Mouse (Mus musculus) G1E (cell line): ENCODE results near the gene Usp6nl. TPM values are rescaled to one million over a fixed set of nuclear protein-coding genes. Genes with fewer than 3 reads are reported as not detected.
A peak's percentile ranks its signal among the peaks of the same experiment; 100 is the strongest.

ENCODE experiments used
- ATAC-seq: 2 replicates; pipeline ENCODE4 v1.8.0; 2016; ENCODE audit warnings: mild to moderate bottlenecking; ENCODE audit not compliant: insufficient number of reproducible peaks, poor library complexity, low FRiP score, severe bottlenecking; ENCODE audit errors: extremely low read depth
- DNase-seq: peaks from one replicate; pipeline ENCODE4 v3.0.0; 2012; ENCODE audit warnings: low spot score
- H3K27me3 ChIP-seq: 2 replicates; pipeline ENCODE4 v1.6.1; 2012; ENCODE audit warnings: mild to moderate bottlenecking, low read length, inconsistent platforms; ENCODE audit not compliant: insufficient read depth
- H3K36me3 ChIP-seq: replicated peaks from 2 replicates; pipeline ENCODE3; 2012; ENCODE audit warnings: mild to moderate bottlenecking, inconsistent platforms
- H3K4me1 ChIP-seq: 2 replicates; pipeline ENCODE4 v1.6.1; 2012; ENCODE audit warnings: low read depth, low read length, inconsistent platforms, mixed read lengths; ENCODE audit not compliant: insufficient read depth
- H3K4me3 ChIP-seq: 2 replicates; pipeline ENCODE4 v1.5.1; 2012; ENCODE audit warnings: low read depth, mild to moderate bottlenecking, inconsistent platforms, low read length, moderate library complexity, mixed read lengths
- H3K9me3 ChIP-seq: replicated peaks from 2 replicates; pipeline ENCODE4 v1.6.1; 2012; ENCODE audit warnings: inconsistent platforms
- CTCF ChIP-seq: IDR thresholded peaks from 2 replicates; pipeline ENCODE4 v1.5.1; 2012; ENCODE audit warnings: low read depth, low read length, inconsistent platforms, mixed read lengths
- GATA1 ChIP-seq: IDR thresholded peaks from 2 replicates; pipeline ENCODE4 v1.6.1; 2012; ENCODE audit warnings: borderline replicate concordance, low read length, inconsistent platforms, mixed read lengths
- GATA2 ChIP-seq: IDR thresholded peaks from 2 replicates; pipeline ENCODE4 v1.6.1; 2012; ENCODE audit warnings: low read depth, low read length, inconsistent platforms, borderline replicate concordance
- POLR2AphosphoS5 ChIP-seq: IDR thresholded peaks from 2 replicates; pipeline ENCODE4 v1.6.1; 2012; ENCODE audit warnings: low read depth, low read length, inconsistent platforms; ENCODE audit not compliant: insufficient replicate concordance
- TAL1 ChIP-seq: conservative IDR thresholded peaks from 2 replicates; pipeline ENCODE4 v1.6.1; 2012; ENCODE audit warnings: low read depth, low read length, inconsistent platforms, mixed read lengths
- polyA plus RNA-seq: library from polyadenylated mRNA; stranded (reverse); fragments of >175 nt; gene quantifications from 2 replicates; pipeline ENCODE4 v1.2.3, GENCODE M21; 2012
- total RNA-seq, 2 experiments: library from RNA; stranded (forward) in 1 of 2; stranded (reverse) in 1 of 2; fragments of 200-1000 nt in 1 of 2; fragments of >200 nt in 1 of 2; fragmentation: Nextera tagmentation in 1 of 2; gene quantifications; 2 replicates each; pipeline ENCODE4 v1.2.3; 2014 to 2017

Gene Usp6nl
- total and polyA plus RNA-seq, 3 experiments = 17.2 to 45.3 (median 17.5) TPM

DNA sequence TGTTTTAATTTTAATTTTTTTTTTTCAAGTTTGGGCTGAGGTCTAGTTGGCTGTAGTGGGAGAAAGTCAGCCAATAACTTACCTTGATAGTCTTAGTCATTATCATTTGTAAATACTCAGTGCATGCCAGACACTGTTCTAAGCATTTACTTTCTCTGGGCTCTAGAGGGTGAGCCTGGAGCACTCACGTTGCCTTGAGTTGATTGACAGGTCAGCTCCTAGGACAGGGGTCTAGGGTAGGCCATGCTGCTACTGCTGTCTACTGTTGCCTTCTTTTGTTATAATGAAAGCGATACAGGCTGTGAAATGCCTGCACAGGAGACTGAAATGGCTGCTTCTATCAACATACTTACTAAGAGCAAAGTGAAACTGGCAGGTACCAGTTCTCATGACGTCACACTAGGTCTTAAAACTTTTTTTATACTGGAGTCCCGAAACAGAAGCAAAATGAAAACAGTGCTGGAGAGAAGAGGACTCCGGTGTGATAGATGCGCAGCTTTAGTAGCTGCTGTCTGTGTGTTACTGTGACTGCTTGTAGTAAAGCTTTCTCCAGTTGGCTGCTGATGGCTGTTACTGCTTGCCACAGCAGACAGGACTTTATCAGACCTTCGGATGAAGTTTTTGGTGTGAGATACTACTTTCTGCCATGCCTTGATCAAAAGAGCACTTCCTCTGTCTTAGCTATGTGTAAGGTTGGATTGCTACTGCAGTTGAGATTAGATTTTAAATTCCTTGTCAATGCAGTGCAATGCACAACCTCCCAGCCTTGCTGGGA is 73.6 kb downstream of the Usp6nl start:
- no peak for DNase-seq
- peaks cover 43% of the 10 kb centered on the region for H3K4me1 ChIP-seq
- no peaks in the 10 kb centered on the region for H3K9me3 ChIP-seq
- peak; percentile 48; the same call in 1 of the 2 replicates for ATAC-seq
- TF ChIP-seq TAL1 (no peak), POLR2AphosphoS5 (no peak)
- no peak overlapping the region; the same call in 1 of the 2 replicates for H3K4me3 ChIP-seq
- H3K36me3 ChIP-seq = peaks cover 62% of the 10 kb centered on the region
- H3K27me3 ChIP-seq = no peaks in the 10 kb centered on the region

DNA sequence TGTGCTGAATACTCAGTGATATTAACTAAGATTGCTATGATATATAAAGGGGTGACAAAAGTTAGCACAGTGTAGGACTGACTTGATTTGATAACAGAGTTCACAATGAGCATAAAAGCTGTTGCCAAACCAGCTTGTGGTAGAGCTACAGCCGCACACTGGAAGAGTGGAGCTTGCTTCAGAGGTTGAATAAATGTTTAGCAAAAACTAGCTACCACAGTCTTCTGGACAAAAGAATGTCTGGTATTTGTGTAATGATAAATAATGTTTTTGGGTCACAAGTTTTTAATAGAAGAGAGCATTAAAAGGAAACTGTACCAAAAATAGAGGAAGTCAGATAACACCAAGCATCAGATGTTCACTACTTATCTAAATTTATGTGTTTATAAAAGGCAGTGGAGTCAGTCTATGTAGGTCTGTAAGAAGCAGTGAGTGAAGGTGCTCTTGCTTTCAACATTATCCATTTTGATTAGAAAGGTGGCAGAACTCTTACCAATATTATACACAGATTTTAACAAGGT is 74.2 kb downstream of the Usp6nl start:
- Histone ChIP-seq H3K4me3 (no peak overlapping the region), H3K9me3 (no peaks in the 10 kb centered on the region), H3K36me3 (peaks cover 64% of the 10 kb centered on the region), H3K27me3 (no peaks in the 10 kb centered on the region), H3K4me1 (peaks cover 43% of the 10 kb centered on the region)
- ATAC-seq (no peak), DNase-seq (no peak)
- TF ChIP-seq POLR2AphosphoS5 (no peak), GATA2 (no peak), CTCF (no peak), GATA1 (no peak), TAL1 (no peak)

DNA sequence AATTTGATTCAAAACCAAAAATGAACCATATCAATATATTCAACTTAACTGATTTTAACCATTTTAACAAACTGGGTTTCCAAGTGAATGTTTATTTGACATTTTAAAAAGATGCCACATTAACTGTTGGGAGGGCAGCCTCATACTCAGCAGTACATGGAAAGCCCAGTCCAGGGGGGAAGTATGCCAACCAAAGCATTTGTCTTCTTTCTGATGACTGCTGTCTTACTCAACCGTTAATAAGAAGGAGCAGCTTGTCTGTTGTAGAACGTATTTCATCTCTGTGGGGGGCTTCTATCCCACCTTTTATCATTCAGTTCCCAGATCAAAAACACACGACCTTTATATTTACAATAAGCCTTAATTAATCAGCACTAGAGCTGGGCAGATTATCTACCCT is 74.7 kb downstream of the Usp6nl start:
- TF ChIP-seq GATA1 (no peak), TAL1 (no peak), GATA2 (no peak), CTCF (no peak), POLR2AphosphoS5 (no peak)
- no peaks in the 10 kb centered on the region for H3K27me3 ChIP-seq
- ATAC-seq (no peak), DNase-seq (no peak)
- H3K4me1 ChIP-seq = peaks cover 40% of the 10 kb centered on the region
- H3K9me3 ChIP-seq = no peaks in the 10 kb centered on the region
- H3K36me3 ChIP-seq = peaks cover 61% of the 10 kb centered on the region
- H3K4me3 ChIP-seq = no peak overlapping the region

DNA sequence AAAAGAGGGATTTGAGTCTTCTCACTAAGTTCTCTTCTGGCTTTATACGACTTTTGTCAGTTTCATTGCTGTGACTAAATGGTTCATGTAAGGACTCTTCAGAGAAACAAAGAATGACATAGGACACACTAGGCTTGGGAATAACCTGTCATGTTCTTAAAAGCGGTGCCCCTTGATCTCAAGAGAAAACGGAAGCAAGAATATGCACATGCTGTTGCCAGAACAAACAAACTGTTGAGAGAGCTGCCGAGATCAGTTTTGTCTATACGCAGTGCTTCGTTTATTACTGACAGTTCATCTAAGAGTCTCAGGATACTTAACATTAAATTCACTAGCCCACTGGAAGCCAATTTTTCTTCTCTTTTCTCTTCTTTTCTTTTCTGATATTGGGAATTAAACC is 76.4 kb downstream of the Usp6nl start:
- no peak for TF ChIP-seq CTCF
- TF ChIP-seq GATA2 = no peak
- no peak for TF ChIP-seq POLR2AphosphoS5
- TF ChIP-seq GATA1 = no peak
- no peak for TF ChIP-seq TAL1
- H3K4me1 ChIP-seq = peaks cover 45% of the 10 kb centered on the region
- H3K9me3 ChIP-seq = no peaks in the 10 kb centered on the region
- no peak for ATAC-seq
- no peak overlapping the region for H3K4me3 ChIP-seq
- H3K27me3 ChIP-seq = no peaks in the 10 kb centered on the region
- no peak for DNase-seq
- peaks cover 54% of the 10 kb centered on the region for H3K36me3 ChIP-seq

DNA sequence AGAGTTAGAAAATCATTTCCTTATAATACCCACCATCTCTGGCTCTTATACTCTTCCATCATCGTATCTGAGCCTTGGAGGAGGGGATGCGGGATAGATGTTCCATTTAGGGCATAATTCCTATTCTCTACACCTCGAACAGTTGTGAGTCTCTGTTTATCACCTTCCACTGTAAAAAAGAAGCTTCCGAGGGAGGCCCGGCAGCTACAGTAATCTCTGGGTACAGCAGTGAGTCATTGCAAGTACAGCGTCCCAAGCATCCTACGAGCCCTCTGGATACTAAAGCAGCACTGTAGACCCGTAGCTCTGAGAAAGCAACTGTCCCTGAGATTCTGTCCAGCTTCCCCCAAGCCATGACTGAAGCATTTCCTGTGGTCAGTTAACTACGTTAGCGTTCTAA is 78.6 kb downstream of the Usp6nl start:
- H3K4me3 ChIP-seq = no peak overlapping the region
- DNase-seq (no peak), ATAC-seq (no peak)
- no peak for TF ChIP-seq TAL1
- H3K9me3 ChIP-seq = no peaks in the 10 kb centered on the region
- H3K36me3 ChIP-seq = peaks cover 59% of the 10 kb centered on the region
- H3K27me3 ChIP-seq = no peaks in the 10 kb centered on the region
- H3K4me1 ChIP-seq = peaks cover 44% of the 10 kb centered on the region

DNA sequence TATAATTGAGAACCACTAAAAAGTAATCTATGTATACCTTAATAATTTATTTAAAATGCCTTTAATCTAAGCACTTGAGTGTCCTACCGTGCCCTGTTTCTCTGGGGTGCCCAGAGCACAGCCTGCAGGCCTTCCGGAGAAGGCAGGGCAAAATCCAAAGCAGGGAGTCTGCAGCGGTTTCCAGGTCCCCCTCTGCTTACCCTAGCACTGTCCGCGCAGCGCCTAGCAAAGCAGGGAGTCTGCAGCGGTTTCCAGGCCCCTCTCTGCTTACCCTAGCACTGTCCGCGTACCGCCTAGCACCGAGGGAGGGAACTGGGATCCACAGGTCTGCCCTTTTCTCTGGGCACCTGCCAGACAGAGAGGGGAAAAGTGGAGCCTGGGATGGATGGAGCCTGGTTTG is 80.9 kb downstream of the Usp6nl start:
- ATAC-seq (no peak), DNase-seq (no peak)
- TF ChIP-seq POLR2AphosphoS5 = no peak
- no peak for TF ChIP-seq GATA2
- TF ChIP-seq CTCF = no peak
- TF ChIP-seq GATA1 = no peak
- TF ChIP-seq TAL1 = no peak
- peaks cover 65% of the 10 kb centered on the region for H3K36me3 ChIP-seq
- H3K4me1 ChIP-seq = peaks cover 26% of the 10 kb centered on the region
- H3K9me3 ChIP-seq = no peaks in the 10 kb centered on the region
- no peak overlapping the region; the same call in 1 of the 2 replicates for H3K4me3 ChIP-seq
- no peaks in the 10 kb centered on the region for H3K27me3 ChIP-seq
